Mouse (Mus musculus): ENCODE data around the gene Tmem144.

Gene Tmem144

DNA sequence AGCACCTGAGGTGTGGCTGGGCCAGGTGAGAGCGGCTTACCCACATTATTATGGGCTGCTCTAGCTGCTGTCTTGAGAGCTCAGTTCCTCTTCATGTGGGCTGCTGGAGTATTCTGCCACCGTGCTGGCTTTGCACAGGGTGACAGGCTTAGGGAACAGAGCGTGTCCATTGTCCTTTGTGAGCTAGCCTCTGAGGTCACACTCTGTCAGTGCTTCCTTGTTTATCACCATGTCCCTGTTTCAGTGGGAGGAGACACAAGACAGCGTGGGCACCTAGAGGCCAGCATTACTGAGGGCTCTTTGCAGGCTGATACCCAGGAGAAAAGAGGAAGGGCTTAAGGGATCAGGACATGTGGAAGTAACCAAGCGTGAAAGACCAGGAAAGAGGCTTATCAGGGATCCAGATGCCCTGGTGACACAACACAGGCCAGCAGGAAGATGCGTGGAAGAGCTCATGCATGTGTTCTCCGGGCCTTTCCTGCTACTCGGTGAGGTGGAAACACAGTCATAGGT lies at the start of gene Tmem144:
Tmem144 (minus strand) TSS at position 120 of the 513 bp plus-strand sequence.
- peak in 1 of 2 experiments; percentile 53 for DNase-seq (ENCODE audit: low spot score in 2 of 2)

DNA sequence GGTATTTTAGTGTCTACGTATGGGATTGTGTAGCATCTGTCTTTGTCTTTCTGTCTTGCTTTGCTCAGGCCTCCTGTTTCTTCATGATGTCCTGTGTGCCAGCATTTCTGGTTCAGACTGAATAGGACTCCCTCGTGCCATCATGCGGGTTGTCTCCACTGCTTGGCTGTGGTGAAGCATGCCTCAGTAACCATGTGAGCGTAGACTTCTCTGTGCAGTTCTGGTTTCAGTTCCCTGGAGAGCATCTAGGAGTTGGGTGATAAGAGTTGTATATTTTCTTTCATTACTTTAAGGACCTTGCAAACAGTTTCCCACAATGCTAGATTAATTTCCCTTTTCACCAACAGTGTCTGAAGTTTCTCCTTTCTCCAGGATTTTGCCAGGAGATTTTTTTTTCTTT lies 49.2 kb upstream of the Tmem144 start:
- DNase-seq (ENCODE audit: low spot score in 2 of 2): no peak

DNA sequence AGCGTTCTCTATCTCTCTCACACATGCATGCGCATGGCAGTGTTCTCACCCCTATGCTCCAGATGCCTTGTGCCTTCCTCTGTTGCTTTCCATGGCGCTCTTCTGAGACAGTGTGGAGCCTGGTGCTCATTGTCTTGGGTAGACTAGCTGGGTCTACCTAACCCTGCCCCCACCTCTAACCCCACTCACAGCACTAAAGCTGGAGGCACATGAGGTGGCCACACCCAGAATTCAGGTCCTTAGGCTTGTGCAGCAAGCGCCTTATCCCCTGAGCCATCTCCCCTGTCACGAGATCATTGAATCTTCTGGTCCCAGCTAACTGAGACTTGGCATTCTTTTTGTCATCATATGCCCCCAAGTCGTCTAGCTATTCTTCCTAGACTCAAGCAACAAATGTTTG lies 48.7 kb upstream of the Tmem144 start:
- no peak for DNase-seq (ENCODE audit: low spot score in 2 of 2)

DNA sequence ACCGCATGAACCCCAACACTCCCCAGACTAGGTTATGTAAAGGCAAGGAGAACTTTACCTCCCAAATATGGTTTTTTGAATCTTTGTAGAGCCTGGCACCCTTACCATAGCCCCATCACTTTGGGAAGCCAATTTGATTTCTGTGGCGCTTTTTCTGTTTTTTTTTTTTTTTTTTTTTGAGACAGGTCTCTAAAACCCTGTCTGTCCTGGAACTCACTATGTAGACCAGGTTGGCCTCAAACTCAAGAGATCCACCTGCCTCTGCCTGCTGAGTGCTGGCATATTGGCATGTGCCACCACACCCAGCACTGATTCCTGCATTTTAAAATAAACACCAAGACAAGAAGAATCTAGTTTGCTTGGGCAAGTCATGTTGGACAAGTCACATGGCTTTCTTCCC lies 47.9 kb upstream of the Tmem144 start:
- no peak for DNase-seq (ENCODE audit: low spot score in 2 of 2)

DNA sequence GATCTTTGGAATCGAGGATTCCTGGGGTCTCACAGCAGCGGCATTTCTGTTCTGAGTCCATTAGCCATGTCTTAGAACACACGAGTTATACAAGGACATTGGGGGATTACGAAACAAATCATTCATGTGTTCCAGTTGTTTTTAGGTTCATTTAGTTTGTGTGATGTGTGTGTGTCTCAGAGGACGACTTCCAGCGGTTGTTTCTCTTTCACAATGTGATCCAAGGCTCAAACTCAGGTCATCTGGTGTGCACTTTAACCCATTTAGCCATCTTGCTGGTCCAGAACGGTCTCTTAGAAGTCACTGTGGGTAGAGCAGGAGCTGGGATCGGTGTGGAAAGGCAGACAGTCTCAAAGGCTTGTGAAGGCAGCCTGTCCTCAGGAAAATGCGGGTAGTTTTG lies 47.3 kb upstream of the Tmem144 start:
- no peak for DNase-seq (ENCODE audit: low spot score in 2 of 2)

DNA sequence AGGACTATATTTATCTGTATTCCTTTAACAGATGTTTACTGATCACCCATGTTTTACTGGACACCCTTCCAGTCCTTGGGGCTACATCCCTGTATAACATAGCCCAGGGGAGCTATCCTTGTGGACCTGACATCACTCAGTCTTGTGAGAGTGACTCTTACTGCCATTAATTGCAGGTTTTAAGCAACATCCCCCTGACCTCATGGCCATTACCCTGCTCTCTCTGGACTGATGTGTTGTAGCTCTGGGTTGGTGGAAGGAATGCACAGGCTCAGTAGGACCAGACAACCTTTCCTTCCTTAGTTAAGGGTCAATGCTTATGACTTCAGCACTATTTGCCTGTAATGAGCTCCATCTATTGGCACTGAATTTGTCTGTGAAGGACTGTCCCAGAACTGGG lies 45.9 kb upstream of the Tmem144 start:
- DNase-seq (ENCODE audit: low spot score in 2 of 2): no peak

DNA sequence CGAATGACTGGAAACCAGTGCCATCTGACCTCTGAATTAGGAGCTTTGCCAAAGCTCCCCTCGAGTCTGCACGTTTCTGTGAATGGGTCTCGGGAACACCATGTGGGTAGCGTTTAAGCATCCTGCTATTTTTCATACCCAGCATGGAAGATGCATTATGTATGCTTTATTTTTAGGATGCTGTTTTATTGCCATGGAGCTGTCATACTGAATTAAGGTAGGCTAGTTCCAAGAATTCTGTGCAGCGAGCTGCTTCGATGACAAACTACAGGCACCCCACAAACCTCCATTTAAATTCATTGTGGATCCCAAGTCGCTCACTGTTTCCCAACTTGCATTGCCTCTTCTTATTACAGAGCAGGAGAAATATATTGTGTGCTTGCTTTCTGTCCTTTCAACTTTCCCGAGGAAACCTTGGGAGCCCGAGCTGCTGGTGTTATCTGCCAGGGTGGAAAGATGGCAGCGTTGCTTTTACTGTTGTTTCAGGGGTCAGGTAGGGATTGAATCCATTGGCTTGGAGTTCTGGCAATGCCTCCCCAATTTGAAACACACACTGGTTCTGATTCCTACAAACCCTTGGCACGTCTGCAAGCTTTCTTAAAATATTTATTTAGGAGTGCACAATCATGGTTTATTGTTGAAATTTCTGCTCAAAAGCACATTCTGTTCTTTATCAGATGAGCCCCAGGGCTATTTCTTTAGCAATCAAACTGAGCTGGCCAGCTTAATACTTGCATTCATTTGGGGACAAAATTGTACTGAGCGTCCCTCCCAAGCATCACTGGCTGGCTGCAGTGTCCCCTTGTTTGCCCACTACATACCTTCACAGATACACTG lies 45.2 kb upstream of the Tmem144 start:
- DNase-seq (ENCODE audit: low spot score in 2 of 2): peak in 1 of 2 experiments; percentile 22

DNA sequence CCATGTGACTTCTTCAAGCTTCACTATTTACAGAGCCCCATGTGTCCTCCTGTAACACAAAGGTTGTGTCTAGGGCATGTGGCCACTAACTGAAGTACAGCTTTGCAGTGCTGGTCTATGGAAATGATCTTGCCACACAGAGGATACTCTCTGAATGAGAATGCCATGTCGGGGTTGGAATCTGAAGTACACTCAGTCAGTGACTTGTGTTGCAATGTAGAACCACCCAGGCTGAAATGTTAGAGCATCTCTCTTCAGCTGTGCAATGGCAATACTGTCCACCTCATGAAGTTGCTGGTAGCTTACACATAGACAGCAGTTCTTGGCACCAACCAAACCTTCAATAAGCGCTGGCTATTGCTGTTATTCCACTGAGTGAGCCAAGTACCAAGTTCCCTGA lies 35.4 kb upstream of the Tmem144 start:
- DNase-seq (ENCODE audit: low spot score in 2 of 2): no peak

DNA sequence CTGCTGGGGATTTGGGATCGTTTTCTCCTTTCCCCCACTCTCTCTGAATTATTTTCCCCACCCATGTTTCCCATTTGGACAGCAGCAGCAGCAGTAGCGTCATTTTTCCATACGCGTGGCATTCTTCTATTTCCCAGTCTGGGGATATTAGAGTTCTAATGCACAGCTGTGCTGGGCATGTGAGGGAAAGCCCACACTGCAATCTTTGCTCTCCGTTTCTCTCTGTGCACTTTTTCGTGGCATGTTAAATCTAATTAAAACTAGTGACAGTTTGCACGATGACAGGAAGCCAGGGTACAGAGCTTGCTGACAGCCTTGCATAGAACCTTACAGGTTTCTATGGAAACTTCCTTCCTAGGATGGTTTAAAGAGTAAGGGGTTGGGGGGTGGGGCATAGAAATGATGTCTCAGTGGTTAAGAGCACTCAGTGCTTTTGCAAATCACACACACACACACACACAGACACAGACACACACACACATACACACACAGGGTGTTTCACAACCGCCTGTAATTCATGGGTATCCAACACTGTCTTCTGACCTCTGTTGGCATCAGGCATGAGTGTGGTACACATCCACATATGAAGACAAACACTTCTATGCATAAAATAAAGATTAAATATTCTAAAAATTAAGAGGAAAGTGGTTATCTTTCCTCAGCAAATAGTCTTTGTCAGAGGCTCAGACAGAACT lies 34.7 kb upstream of the Tmem144 start:
- DNase-seq (ENCODE audit: low spot score in 2 of 2): no peak

DNA sequence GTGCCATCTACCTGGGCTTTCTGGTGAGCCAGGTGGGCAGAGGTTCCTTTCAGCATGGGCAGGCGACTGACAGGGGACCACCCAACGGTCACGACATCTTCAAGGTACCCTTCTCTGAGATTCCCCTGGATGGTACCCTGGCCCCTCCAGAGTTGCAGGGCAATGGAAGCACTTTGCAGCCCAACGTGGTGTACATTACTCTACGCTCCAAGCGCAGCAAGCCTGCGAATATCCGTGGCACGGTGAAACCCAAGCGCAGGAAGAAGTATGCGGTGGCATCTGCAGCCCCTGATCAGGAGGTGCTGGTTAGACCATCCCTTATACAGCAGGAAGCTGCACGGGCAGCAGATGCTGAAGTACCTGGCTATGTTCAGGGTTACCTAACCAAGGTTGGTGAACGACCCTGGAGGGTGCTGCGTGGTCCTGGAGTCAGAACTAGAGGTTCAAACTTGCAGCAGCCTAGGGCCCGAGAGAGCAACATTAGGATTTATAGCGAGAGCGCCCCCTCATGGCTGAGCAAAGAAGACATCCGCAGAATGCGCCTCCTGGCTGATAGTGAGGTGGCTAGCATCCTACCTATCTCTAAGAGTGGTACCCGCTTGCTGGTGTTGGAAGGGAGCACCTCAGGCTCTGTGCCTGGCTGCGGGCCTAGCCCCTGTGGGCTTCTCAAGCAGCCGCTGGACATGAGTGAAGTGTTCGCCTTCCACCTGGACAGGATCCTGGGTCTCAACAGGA lies 34.0 kb upstream of the Tmem144 start:
- DNase-seq (ENCODE audit: low spot score in 2 of 2): no peak

DNA sequence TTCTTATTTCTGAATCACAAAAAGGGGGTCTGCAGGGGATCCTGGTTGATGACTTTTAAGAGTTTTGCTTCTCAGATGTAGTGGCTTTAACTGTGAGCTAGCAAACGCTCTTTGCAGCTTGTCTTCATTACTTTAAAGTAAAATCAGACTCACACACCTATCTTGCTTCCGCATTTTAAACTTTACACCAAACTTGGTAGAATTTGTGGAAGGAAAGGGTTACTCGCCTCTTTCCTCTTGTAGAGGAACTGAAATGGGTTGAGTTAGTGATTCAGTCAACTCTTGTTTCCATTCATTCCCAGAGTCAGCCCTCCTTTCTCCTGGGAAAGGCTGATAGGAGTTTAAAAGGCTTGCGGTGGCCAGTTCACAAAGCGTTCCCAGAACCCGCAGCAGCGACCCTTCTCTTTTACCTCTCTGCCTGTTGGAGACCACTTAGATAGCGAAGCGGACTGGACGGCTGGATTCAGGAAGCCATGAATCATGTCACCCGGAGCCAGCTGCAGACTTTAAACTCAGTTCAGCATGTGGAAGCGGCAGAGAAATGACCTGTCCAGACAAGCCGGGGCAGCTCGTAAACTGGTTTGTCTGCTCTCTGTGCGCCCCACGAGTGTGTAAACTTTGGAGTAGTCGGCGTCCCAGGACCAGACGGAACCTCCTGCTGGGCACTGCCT lies 33.2 kb upstream of the Tmem144 start:
- no peak for DNase-seq (ENCODE audit: low spot score in 2 of 2)

DNA sequence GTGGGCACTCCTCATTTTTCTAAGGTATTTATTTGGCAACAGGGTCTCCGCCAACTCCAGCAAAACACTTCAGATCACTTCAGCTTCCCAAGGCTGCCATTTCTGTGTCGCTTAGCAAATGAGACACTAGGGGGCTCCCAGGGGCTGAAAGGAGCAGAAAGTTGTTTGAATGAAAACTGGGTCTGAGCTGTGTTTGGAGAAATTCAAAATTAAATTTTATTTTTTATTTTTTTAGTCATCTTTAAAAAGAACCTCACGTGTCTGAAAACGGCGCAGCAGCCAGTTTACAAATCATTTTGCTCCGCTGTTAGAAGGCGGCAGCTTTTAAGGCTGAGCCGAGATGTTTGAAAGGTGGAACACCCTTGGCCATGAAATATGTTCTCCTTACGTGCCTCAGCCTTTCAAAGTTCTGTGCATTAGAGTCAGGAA lies 32.2 kb upstream of the Tmem144 start:
- DNase-seq (ENCODE audit: low spot score in 2 of 2): peak in 1 of 2 experiments; percentile 74

DNA sequence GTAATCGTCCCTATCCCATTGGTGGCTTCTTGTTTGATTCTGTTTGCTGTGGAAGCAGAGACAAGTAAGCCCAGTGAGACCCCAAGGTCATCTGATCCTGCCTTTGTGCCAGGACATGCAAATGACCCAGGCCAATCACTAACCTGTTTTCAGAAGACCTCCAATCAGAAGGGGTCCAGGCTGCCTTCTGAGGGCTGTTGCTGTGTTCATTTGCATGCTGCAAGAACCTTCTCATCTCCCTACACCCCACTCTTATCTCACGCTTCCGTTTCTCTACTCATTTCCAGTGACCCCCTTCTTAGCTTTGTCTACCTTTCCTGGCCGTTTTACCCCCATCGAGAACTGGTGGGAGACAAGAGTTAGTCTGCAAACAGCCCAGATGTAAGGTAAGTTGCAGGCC lies 31.7 kb upstream of the Tmem144 start, which contains the start of gene Fam198b:
Fam198b (plus strand) TSS at position 229 of the 400 bp plus-strand sequence.
- DNase-seq (ENCODE audit: low spot score in 2 of 2): no peak

DNA sequence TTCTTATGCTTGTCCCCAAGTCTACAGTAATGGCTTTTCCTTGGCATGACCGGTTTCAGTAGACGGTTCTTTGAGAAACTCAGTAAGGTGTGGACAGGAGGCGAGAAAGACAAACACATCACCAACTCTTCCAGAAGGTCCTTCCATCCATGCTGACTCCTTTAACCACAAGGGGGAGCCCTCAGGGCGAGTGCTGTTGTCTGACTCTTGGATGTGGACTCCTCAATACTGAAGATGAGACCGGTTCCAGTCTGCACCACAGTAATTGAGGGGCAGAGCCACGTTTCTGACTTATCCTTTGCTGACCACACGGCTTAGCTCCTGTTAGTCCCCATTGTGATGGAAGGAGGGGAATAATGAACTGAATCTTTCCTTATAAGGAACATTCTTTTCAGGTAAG lies 30.5 kb upstream of the Tmem144 start:
- peak in 1 of 2 experiments; percentile 82 for DNase-seq (ENCODE audit: low spot score in 2 of 2)

DNA sequence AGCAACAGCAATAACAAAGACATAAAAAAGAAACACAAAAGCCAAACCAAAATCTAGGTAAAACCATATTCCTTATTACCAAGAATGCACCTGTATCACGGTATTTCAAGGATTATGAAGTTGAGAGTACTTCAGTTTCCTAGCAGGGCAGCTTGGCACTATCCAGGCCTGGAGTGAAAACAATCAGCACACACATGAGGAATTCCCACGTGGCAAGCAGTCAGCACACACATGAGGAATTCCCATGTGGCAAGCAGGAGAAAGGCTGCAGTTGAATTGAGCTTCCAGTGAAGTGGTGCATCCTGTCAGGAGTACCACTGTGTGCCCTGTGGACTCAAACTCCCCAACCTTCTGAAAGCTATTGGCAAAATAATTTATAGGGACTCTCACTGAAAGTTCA lies 29.1 kb upstream of the Tmem144 start:
- no peak for DNase-seq (ENCODE audit: low spot score in 2 of 2)

DNA sequence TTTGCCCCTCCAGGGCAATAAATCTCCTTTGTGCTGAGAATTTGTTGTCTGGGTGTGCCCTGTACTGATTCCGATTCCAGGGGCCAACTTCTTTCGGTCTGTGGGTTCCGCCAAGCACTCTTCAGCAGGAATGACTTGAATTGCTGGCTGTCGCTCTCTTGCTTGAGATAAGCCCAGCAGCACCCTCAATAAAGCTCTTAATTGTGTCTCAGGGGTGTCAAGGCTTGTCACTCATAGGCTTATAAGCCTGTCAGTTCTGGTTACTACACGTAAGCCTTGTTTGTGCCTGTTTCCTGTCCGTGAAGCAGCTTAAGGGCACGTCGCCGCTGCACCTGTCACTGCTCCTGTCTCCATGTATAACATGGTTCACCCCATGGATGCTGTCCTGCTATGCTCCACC lies 26.7 kb upstream of the Tmem144 start:
- no peak for DNase-seq (ENCODE audit: low spot score in 2 of 2)

DNA sequence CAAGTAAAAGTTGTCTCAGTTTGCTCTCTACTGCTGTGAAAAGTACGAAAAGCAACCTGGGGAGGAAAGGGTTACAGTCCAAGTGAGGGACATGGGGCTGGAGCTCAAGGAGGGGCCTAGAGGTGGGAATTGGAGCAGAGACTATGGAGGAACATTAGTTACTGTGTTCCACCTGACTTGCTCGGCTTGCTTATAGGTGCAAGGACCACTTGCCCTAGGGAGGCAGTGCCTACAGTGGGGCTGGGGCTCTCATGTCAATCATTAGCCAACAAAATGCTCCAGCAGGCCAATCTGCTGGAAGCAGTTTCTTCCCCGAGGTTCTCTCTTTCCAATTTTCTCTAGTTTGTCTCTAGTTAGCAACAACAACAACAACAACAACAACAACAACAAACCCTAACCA lies 25.8 kb upstream of the Tmem144 start:
- DNase-seq (ENCODE audit: low spot score in 2 of 2): no peak

DNA sequence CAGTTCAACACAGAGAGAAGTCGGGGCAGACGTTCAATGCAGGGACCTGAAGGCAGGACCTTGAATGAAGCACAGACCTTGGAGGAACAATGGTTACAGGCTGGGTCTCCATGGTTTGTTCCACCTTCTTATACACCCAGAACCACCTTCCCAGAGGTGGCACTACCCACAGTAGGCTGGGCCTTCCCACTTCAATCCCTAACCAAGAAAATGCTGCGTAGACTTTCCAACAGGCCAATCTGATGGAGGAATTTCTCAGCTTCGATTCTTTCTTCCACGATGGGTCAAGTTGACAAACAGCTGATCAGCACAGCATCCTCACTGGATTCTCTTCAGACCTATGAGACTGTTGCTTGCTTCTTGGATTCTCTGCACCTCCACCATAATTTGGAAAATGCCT lies 22.9 kb upstream of the Tmem144 start:
- DNase-seq (ENCODE audit: low spot score in 2 of 2): no peak

DNA sequence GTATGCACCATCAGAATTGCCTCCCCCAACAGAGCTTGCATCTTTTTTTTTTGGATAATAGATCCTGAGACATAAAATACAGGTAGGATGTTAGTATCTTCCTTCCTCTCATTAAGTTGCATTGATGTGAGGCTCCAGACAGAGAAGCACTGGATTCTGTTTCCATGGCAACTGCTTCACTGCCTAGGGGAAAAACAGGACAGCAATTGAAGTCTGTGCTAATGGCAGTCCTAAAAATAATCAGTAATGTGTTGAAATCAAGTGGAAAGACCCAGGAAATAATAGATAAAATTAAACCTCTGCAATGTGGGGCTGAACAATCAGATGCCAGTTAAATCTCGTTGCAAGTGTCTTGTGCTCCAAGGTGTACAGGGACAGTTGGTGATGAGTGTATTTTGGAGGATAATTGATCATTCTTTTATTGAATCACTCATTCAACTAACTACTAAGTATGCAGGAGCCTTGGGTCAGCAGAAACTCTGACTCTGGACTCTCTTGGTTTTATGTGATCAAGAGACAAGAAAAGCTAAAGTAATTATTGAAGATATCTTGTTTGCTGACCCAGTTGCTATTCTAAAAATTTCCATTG lies 14.6 kb upstream of the Tmem144 start:
- peak; percentile 62 to 73 for DNase-seq (ENCODE audit: low spot score in 2 of 2)

DNA sequence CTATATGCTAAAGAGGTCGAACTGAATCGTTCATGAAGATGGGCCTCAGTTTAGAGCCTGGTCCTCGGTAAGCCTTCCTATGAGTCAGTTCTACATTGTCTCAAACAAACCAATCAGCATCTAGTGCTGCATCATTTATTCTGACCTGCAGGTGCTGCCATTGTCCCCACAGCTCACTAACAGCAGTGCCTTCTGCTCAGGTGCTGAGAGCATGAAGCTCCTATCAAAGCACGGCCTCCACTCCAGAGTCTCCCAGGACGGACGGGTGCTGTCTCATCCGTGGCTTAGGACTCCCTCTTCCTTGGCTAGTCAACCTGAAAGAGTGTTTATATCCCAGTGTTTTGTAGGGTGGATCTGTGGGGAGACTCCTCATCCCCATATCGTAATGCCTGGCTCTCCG lies 14.0 kb upstream of the Tmem144 start:
- DNase-seq (ENCODE audit: low spot score in 2 of 2): no peak

DNA sequence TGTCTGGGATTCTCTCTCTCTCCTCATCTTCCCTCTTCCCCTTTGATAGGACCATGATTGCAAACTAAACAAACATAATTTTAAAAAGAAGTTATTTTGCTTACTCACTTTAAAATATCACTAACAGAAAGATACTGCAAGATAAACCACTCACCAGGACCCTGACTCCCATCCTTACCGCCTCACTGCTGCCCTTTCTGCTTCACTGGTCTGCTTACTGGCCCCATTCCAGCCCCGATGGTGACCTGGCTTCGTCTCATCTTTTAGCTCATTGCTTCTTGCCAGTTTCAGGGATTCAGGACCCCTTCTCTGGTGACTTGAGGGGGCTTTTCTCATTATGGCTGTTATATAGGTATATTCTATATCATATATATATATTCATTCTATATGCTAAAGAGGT lies 13.5 kb upstream of the Tmem144 start:
- DNase-seq (ENCODE audit: low spot score in 2 of 2): no peak
